Mouse (Mus musculus) thymus, postnatal 14 days (tissue): ENCODE measurements around the gene Uck1.

Experiments used
- DNase-seq: peaks from one replicate; pipeline ENCODE4 v3.0.0; 2021

Gene Uck1

DNA sequence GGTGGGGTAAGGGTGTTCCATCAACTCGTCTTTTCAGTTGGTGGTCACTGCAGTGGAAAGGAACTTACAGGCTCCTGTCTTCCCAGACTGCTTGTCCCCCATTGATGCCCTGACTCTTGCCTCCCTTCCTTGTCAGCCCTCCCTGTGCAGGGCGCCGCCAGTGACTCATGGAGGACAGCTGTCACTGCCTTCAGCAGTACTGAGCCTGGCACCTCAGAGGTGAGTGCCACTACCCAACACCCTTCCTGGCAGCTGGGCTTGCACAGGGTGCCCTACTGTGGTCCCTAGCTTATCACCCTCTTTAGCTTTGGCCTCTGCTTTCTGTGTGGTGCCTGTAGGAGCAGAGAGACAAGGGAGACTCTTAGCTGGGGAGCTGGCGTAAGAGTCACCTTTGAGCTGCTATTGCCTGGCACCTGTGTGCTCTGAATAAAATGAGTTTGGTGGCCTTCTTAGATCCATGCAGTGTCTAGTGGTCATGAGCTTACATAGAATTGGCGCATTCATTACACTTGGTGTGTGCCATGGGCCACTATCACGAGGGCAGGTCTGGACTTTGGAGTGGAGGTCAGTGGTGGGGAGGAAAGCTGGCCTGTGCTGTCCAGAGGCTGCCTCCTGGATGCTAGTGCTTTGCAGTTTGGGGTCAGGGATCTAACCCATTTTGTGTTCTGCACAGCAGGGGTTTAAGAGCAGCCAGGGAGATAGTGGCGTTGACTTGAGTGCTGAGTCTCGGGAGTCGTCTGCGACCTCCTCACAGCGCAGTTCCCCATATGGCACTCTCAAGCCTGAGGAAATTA lies 41.2 kb downstream of the Uck1 start:
- DNase-seq, result no peak

DNA sequence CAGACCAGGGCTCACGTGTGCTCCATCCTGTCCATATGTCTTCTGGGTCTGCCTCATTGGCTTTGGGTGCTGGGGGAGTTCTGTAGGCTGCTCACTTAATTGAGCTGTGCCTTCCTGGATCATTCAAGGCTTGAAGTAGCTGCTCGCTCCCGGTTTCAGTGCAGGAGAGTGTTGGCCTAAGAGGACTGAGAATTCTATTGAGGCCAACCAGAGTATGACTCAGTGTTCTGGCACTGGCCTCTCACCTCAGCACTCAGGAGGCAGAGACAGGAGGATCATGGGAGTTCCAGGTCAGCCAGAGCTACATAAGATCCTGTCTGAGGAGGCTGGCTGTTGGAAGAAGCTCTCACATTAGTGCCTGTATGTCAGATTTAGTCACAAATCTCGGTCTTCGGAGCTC lies 41.8 kb downstream of the Uck1 start:
- DNase-seq, result no peak

DNA sequence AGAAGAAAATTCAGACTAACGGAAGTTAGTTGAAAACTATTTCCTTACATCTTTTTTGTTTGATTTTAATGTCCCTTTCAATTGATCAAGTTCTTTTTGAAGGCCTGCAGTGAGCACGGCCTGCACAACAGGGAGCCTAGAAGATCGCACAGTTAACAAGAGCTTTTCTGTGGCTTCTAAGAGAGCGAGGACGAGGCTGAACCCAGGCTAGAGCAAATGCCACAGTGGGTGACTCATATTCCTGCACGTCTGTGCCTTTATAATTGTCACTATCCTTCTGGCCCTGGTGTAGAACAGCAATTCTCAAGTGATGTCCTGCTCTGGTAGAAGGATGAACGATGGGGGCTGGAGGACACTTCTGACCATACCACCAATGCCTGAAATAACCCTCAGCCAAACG lies 42.3 kb downstream of the Uck1 start:
- no peak for DNase-seq

DNA sequence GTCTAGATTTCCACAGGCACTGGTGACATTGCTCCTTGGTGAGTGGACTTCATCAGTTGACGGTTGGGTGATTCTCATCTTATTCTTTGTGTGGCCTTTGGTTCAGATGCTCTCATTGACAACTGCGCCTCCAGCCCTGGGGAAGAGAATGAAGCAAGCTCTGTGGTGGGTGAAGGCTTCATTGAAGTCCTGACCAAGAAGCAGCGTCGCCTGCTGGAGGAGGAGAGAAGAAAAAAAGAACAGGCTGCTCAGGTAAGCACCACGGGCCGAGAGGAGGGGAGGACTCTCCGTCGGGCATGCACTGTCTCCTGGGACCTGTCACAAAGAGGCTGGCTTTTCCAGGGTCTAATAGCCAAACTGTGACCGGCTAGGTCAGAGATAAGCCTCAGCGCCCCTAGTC lies 43.5 kb downstream of the Uck1 start:
- DNase-seq, result no peak

DNA sequence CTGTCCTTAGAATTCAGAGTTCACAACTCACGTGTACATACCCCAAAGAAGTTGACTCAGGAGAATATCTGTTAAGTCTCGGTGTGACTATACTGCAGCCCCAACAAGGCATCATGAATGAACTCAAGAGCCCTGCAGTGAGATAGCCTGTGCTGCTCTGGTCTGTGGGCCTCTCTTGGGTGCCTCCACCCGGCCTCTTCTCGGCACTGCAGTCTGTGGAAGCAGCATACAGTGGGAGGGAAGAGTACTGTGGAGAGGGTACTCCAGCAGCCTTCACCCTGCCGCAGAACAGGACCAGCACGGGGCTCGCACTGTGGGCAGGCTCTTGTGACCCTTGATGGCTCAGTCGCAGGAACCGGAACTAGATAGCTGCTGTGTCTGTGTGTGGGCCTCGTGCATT lies 44.4 kb downstream of the Uck1 start:
- no peak for DNase-seq

DNA sequence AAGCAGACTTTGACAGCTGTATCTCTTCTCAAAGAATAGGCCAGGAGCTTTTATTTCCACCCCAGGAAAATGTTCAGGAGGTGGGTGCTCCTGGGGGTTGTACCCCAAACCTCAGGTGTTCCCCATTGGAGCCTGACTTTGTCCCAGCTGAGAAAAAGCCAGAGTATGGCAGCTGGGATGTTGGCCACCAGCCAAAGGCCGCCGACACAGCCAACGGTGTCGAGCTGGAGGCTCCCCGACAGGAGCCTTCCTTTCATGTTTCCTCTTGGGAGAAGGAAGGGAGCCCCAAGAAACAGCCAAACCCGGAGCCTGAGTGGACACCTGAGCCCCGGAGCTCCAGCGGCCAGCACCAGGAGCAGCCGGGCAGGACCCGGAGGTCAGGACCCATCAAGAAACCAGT lies 47.0 kb downstream of the Uck1 start:
- DNase-seq, result no peak

DNA sequence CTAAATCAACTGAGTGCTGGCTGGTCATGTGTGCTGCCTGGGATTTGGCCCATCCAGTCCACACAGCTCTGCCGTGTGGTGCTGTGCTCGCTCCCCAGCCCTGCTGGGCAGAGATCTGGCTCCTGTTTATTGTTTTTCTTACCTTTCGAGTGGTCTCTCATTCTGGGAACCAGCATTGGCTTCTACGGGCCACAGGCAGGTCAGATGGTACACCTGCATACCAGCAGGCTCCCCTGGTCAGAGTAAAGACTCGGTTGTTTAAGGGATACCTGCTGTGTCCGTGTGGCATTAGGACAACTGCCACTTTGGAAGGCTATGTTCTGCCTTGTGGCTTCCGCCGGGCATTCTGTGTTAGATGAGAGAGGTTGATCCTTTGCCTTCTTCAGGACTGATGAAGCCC lies 48.3 kb downstream of the Uck1 start:
- DNase-seq, result no peak

DNA sequence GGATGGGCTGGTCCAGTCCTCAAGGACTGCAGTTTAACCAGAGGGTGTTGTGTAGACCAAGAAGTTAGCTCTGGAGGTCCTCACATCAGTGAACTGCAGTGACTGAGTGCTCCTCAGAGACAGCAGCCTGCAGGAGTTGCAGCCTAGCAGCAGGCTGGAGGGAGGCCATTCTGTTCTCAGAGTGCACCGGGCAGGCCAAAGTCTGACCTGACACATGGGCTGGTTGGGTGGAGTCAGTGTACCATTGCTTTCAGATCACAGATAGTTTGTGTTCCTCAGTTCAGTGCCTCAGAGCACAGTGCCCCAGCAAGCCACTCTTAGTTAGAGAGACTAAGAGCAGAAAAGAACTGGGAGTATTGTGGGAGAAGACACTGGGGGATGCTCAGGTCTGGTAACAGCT lies 52.3 kb downstream of the Uck1 start:
- DNase-seq, result no peak
